In genomic region chr10:62542507-62542906, GRCm38 (mm10) we compare ENCODE assay signal across 31 mouse cellular contexts. TPM values are rescaled to one million over a fixed set of nuclear protein-coding genes. Genes with fewer than 3 reads are reported as not detected.
DNase-seq lines count a peak whose midpoint lies in the region; ATAC-seq and TF ChIP-seq lines count a peak whose summit lies in the region.
"Had no signal": no experiment of that assay in that cellular context is flagged by ENCODE, and none has a peak within 500 bp of the region (broad histone marks: within the 10 kb centered on the region; RNA-seq: fewer than 3 reads in every experiment).

No protein-coding gene starts in this region.

- H3K4me2 ChIP-seq in liver, postnatal 0 days (ENCODE audit: low read depth, low read length) = no peak overlapping the region
- no peak overlapping the region for H3K4me2 ChIP-seq in liver, embryonic 12.5 days
- H3K4me2 ChIP-seq in forebrain, embryonic 11.5 days (ENCODE audit: low read depth, low read length, severe bottlenecking) = no peak overlapping the region
- H3K4me2 ChIP-seq: embryonic facial prominence, embryonic 15.5 days; forebrain, embryonic 13.5 days; heart, embryonic 15.5 days; hindbrain, embryonic 12.5 days; midbrain, embryonic 13.5 days had no signal

- no peak for TF ChIP-seq CTCF in liver, postnatal 0 days (IDR thresholded peaks at IDR 0.05; ENCODE audit: low read depth)
- TF ChIP-seq CTCF in bone marrow, adult 2 months (IDR thresholded peaks at IDR 0.05; ENCODE audit: control insufficient read depth, insufficient read depth, low read length) = no peak
- no peak for TF ChIP-seq CTCF in small intestine, adult 2 months (IDR thresholded peaks at IDR 0.05; ENCODE audit: extremely low read depth, insufficient read length, insufficient replicate concordance, low read depth, low read length)

- TF ChIP-seq POLR2A in bone marrow, adult 2 months (IDR thresholded peaks at IDR 0.05; ENCODE audit: borderline replicate concordance, control insufficient read depth, low read depth, low read length) = no peak
- TF ChIP-seq POLR2A in small intestine, adult 2 months (IDR thresholded peaks at IDR 0.05; ENCODE audit: low read depth, low read length) = no peak

- H3K9me3 ChIP-seq in liver, postnatal 0 days (ENCODE audit: low read length) = no peaks in the 10 kb centered on the region
- H3K9me3 ChIP-seq in liver, embryonic 12.5 days (replicated peaks) = no peaks in the 10 kb centered on the region
- H3K9me3 ChIP-seq in forebrain, embryonic 11.5 days (ENCODE audit: control insufficient read depth, low read length) = no peaks in the 10 kb centered on the region
- H3K9me3 ChIP-seq: embryonic facial prominence, embryonic 10.5 days; embryonic facial prominence, embryonic 15.5 days; forebrain, embryonic 13.5 days; heart, embryonic 10.5 days; heart, embryonic 15.5 days; hindbrain, embryonic 12.5 days; midbrain, embryonic 13.5 days had no signal

- no peak for TF ChIP-seq EP300 in liver, postnatal 0 days (IDR thresholded peaks at IDR 0.05; ENCODE audit: low read depth)

- H3K27ac ChIP-seq in liver, postnatal 0 days (ENCODE audit: low read depth) = peak overlapping the region; percentile 64; the same call in 1 of the 2 replicates
- no peak overlapping the region for H3K27ac ChIP-seq in liver, embryonic 12.5 days
- peak overlapping the region; percentile 92 for H3K27ac ChIP-seq in bone marrow, adult 2 months (ENCODE audit: control insufficient read depth, insufficient read depth, low read depth, low read length, poor library complexity)
- 0 out of 2 replicates have a peak overlapping the region, but pooled peaks have one; percentile 24 for H3K27ac ChIP-seq in small intestine, adult 2 months (ENCODE audit: insufficient read depth, low read depth, low read length)
- no peak overlapping the region for H3K27ac ChIP-seq in forebrain, embryonic 11.5 days (ENCODE audit: low read depth, low read length)
- H3K27ac ChIP-seq: embryonic facial prominence, embryonic 10.5 days; embryonic facial prominence, embryonic 15.5 days; forebrain, embryonic 13.5 days; heart, embryonic 10.5 days; hindbrain, embryonic 12.5 days; hindbrain, postnatal 0 days; kidney, postnatal 0 days; midbrain, embryonic 13.5 days had no signal

- ATAC-seq in liver, postnatal 0 days = no peak
- no peak for ATAC-seq in liver, embryonic 12.5 days
- no peak for ATAC-seq in forebrain, embryonic 11.5 days (replicated peaks; ENCODE audit: low FRiP score)
- ATAC-seq: forebrain, embryonic 13.5 days; hindbrain, postnatal 0 days; intestine, embryonic 16.5 days; midbrain, embryonic 13.5 days had no signal

- no peak overlapping the region for H3K4me3 ChIP-seq in liver, postnatal 0 days (ENCODE audit: low read depth, low read length)
- H3K4me3 ChIP-seq in liver, embryonic 12.5 days = no peak overlapping the region
- no peak overlapping the region for H3K4me3 ChIP-seq in bone marrow, adult 2 months (replicated peaks; ENCODE audit: control insufficient read depth, low read depth, low read length)
- no peak overlapping the region for H3K4me3 ChIP-seq in small intestine, adult 2 months (ENCODE audit: low read depth, low read length)
- H3K4me3 ChIP-seq in forebrain, embryonic 11.5 days (ENCODE audit: low read depth, low read length) = no peak overlapping the region
- H3K4me3 ChIP-seq: embryonic facial prominence, embryonic 10.5 days; embryonic facial prominence, embryonic 15.5 days; forebrain, embryonic 13.5 days; heart, embryonic 10.5 days; heart, embryonic 15.5 days; hindbrain, embryonic 12.5 days; midbrain, embryonic 13.5 days had no signal

- 84% methylated on average over 12 of the region's 12 CpGs for WGBS in liver, postnatal 0 days (ENCODE audit: insufficient replicate concordance)
- 82% methylated on average over 12 of the region's 12 CpGs for WGBS in liver, embryonic 12.5 days (ENCODE audit: insufficient replicate concordance)
- WGBS in bone marrow, adult 2 months = 52% methylated on average over 12 of the region's 12 CpGs
- 88% methylated on average over 12 of the region's 12 CpGs for WGBS in small intestine, adult 2 months
- 94% methylated on average over 11 of the region's 12 CpGs for WGBS in forebrain, embryonic 11.5 days

- peaks cover 19% of the 10 kb centered on the region for H3K4me1 ChIP-seq in liver, postnatal 0 days (ENCODE audit: insufficient read depth)
- peaks cover 38% of the 10 kb centered on the region for H3K4me1 ChIP-seq in liver, embryonic 12.5 days
- H3K4me1 ChIP-seq in bone marrow, adult 2 months (ENCODE audit: control insufficient read depth, insufficient read depth, low read length) = peaks cover 4% of the 10 kb centered on the region
- no peaks in the 10 kb centered on the region for H3K4me1 ChIP-seq in small intestine, adult 2 months (ENCODE audit: control insufficient read depth, insufficient read depth, insufficient read length, low read length)
- H3K4me1 ChIP-seq in forebrain, embryonic 11.5 days (replicated peaks; ENCODE audit: control insufficient read depth, insufficient read depth, low read length) = no peaks in the 10 kb centered on the region
- H3K4me1 ChIP-seq: embryonic facial prominence, embryonic 10.5 days; forebrain, embryonic 13.5 days; hindbrain, embryonic 12.5 days; midbrain, embryonic 13.5 days had no signal

- DNase-seq in liver, postnatal 0 days = no peak
- DNase-seq in B cell, adult 2 months = peak; percentile 25 to 28
- no peak for DNase-seq in right cerebral cortex, adult 18-20 months
- DNase-seq in forebrain, embryonic 11.5 days (ENCODE audit: low spot score) = no peak
- DNase-seq: adrenal gland, postnatal 10 days; cerebellum, adult 18-20 months; cerebellum, postnatal 14 days; gastrocnemius, postnatal 25 days; heart, adult 11 months; kidney, adult 8-10 months; kidney, postnatal 4 days; layer of hippocampus, postnatal 36 days; left cerebral cortex, postnatal 4 days; lung, adult 18-20 months; lung, postnatal 4 days; retina, postnatal 1 day; right cerebral cortex, postnatal 25 days; thymus, postnatal 25 days had no signal

- no peaks in the 10 kb centered on the region for H3K36me3 ChIP-seq in liver, postnatal 0 days (replicated peaks; ENCODE audit: insufficient read depth, low read length)
- H3K36me3 ChIP-seq in liver, embryonic 12.5 days = no peaks in the 10 kb centered on the region
- no peaks in the 10 kb centered on the region for H3K36me3 ChIP-seq in small intestine, adult 2 months (ENCODE audit: control insufficient read depth, insufficient read depth, low read length)
- H3K36me3 ChIP-seq in forebrain, embryonic 11.5 days (ENCODE audit: control insufficient read depth, insufficient read depth, low read length) = no peaks in the 10 kb centered on the region
- H3K36me3 ChIP-seq: embryonic facial prominence, embryonic 10.5 days; embryonic facial prominence, embryonic 15.5 days; heart, embryonic 10.5 days; heart, embryonic 15.5 days; hindbrain, embryonic 12.5 days; midbrain, embryonic 13.5 days had no signal

- no peaks in the 10 kb centered on the region for H3K27me3 ChIP-seq in liver, postnatal 0 days (ENCODE audit: insufficient read depth, low read length)
- H3K27me3 ChIP-seq in liver, embryonic 12.5 days (replicated peaks) = 0 out of 2 replicates have a peak, but pooled peaks cover 4% of the 10 kb centered on the region
- H3K27me3 ChIP-seq in small intestine, adult 2 months (ENCODE audit: control insufficient read depth, insufficient read depth, low read length) = no peaks in the 10 kb centered on the region
- no peaks in the 10 kb centered on the region for H3K27me3 ChIP-seq in forebrain, embryonic 11.5 days (ENCODE audit: control insufficient read depth, insufficient read depth, low read length)
- H3K27me3 ChIP-seq: embryonic facial prominence, embryonic 15.5 days; forebrain, embryonic 13.5 days; heart, embryonic 15.5 days; hindbrain, embryonic 12.5 days; midbrain, embryonic 13.5 days had no signal

- H3K9ac ChIP-seq in liver, postnatal 0 days (replicated peaks) = no peak overlapping the region
- no peak overlapping the region for H3K9ac ChIP-seq in liver, embryonic 12.5 days
- H3K9ac ChIP-seq in forebrain, embryonic 11.5 days (ENCODE audit: low read length) = no peak overlapping the region
- H3K9ac ChIP-seq: embryonic facial prominence, embryonic 15.5 days; forebrain, embryonic 13.5 days; heart, embryonic 15.5 days; hindbrain, embryonic 12.5 days; midbrain, embryonic 13.5 days had no signal

RNA-seq across cellular contexts. Expression of gene Srgn, which starts 15.3 kb away (rescaled TPM):
- 108 and 110 TPM in 2 replicates for polyA plus RNA-seq in liver, postnatal 0 days (2015; fragmentation: Nextera tagmentation; extraction: Ambion mirVana)
- 54.4 and 57.7 TPM in 2 replicates for polyA plus RNA-seq in liver, embryonic 12.5 days (2016; fragmentation: Nextera tagmentation; extraction: Ambion mirVana)
- polyA plus RNA-seq in bone marrow, adult 2 months (2011; ENCODE audit: insufficient read depth, insufficient read length, low replicate concordance, missing spikeins) = 68.7 and 72.9 TPM in 2 replicates
- polyA plus RNA-seq in small intestine, adult 2 months (2012; rRNA removed) = 6.5 and 8.2 TPM in 2 replicates
- polyA plus RNA-seq in forebrain, embryonic 11.5 days (2014; fragmentation: Nextera tagmentation; extraction: Ambion mirVana) = 3.3 and 5.4 TPM in 2 replicates

RNA-seq across cellular contexts. Expression of gene Kif1bp, which starts 35.8 kb away (rescaled TPM):
- 6.5 and 7.2 TPM in 2 replicates for polyA plus RNA-seq in liver, postnatal 0 days (2015; fragmentation: Nextera tagmentation; extraction: Ambion mirVana)
- polyA plus RNA-seq in liver, embryonic 12.5 days (2016; fragmentation: Nextera tagmentation; extraction: Ambion mirVana) = 20.0 and 21.1 TPM in 2 replicates
- 6.1 TPM in 2 replicates for polyA plus RNA-seq in bone marrow, adult 2 months (2011; ENCODE audit: insufficient read depth, insufficient read length, low replicate concordance, missing spikeins)
- 21.0 and 21.2 TPM in 2 replicates for polyA plus RNA-seq in small intestine, adult 2 months (2012; rRNA removed)
- polyA plus RNA-seq in forebrain, embryonic 11.5 days (2014; fragmentation: Nextera tagmentation; extraction: Ambion mirVana) = 50.5 and 57.9 TPM in 2 replicates

RNA-seq across cellular contexts. Expression of gene Vps26a, which starts 55.9 kb away (rescaled TPM):
- polyA plus RNA-seq in liver, postnatal 0 days (2015; fragmentation: Nextera tagmentation; extraction: Ambion mirVana) = 32.1 and 33.8 TPM in 2 replicates
- polyA plus RNA-seq in liver, embryonic 12.5 days (2016; fragmentation: Nextera tagmentation; extraction: Ambion mirVana) = 59.8 and 59.9 TPM in 2 replicates
- polyA plus RNA-seq in bone marrow, adult 2 months (2011; ENCODE audit: insufficient read depth, insufficient read length, low replicate concordance, missing spikeins) = 13.6 and 26.5 TPM in 2 replicates
- polyA plus RNA-seq in small intestine, adult 2 months (2012; rRNA removed) = 1.3 and 3.2 TPM in 2 replicates
- polyA plus RNA-seq in forebrain, embryonic 11.5 days (2014; fragmentation: Nextera tagmentation; extraction: Ambion mirVana) = 94.8 and 110 TPM in 2 replicates

RNA-seq across cellular contexts. Expression of gene Ddx21, which starts 59.6 kb away (rescaled TPM):
- 7.2 and 8.3 TPM in 2 replicates for polyA plus RNA-seq in liver, postnatal 0 days (2015; fragmentation: Nextera tagmentation; extraction: Ambion mirVana)
- 38.3 and 40.6 TPM in 2 replicates for polyA plus RNA-seq in liver, embryonic 12.5 days (2016; fragmentation: Nextera tagmentation; extraction: Ambion mirVana)
- polyA plus RNA-seq in bone marrow, adult 2 months (2011; ENCODE audit: insufficient read depth, insufficient read length, low replicate concordance, missing spikeins) = 22.0 and 36.6 TPM in 2 replicates
- polyA plus RNA-seq in small intestine, adult 2 months (2012; rRNA removed) = 1.9 and 2.3 TPM in 2 replicates
- polyA plus RNA-seq in forebrain, embryonic 11.5 days (2014; fragmentation: Nextera tagmentation; extraction: Ambion mirVana) = 41.1 and 41.2 TPM in 2 replicates

Comparison
In these comparisons a context has a peak if more than half of its experiments do, and no peak if none do; other contexts are left out.
1. H3K27ac ChIP-seq: peak in liver, postnatal 0 days (single experiment), bone marrow, adult 2 months (single experiment) and small intestine, adult 2 months (single experiment); none in liver, embryonic 12.5 days (single experiment) and forebrain, embryonic 11.5 days (single experiment).
2. DNase-seq: peak in B cell, adult 2 months (2 of 2); none in liver, postnatal 0 days (single experiment), right cerebral cortex, adult 18-20 months (single experiment) and forebrain, embryonic 11.5 days (single experiment).